Mouse (Mus musculus) liver, embryonic 14.5 days (tissue): ENCODE measurements around the gene Dhx38. TPM values are rescaled to one million over a fixed set of nuclear protein-coding genes. Genes with fewer than 3 reads are reported as not detected.
A peak's percentile ranks its signal among the peaks of the same experiment; 100 is the strongest.

Source experiments
- ATAC-seq: fragments of 200-750 bp; cut with Nextera tagmentation; 2 replicates; pipeline ENCODE4 v1.8.0; 2017; ENCODE audit warnings: moderate number of reproducible peaks, mild to moderate bottlenecking, moderate library complexity; ENCODE audit not compliant: insufficient read depth
- DNase-seq, 3 experiments: peaks; one replicate each; pipeline ENCODE4 v3.0.0-alpha.2; 2012 to 2013; ENCODE audit warnings: low read depth in 3 of 3, low spot score in 3 of 3
- H3K27ac ChIP-seq: fragments of 300-500 bp; sonication (generic); 2 replicates; pipeline ENCODE4 v1.5.1; 2014; ENCODE audit warnings: moderate library complexity, mild to moderate bottlenecking, control low read depth, inconsistent platforms
- H3K27me3 ChIP-seq: fragments of 300-500 bp; sonication (generic); 2 replicates; pipeline ENCODE4 v1.6.1; 2014; ENCODE audit warnings: mild to moderate bottlenecking, low read length, moderate library complexity; ENCODE audit not compliant: control insufficient read depth, insufficient read depth
- H3K36me3 ChIP-seq: fragments of 300-500 bp; sonication (generic); replicated peaks from 2 replicates; pipeline ENCODE4 v1.6.1; 2014; ENCODE audit warnings: low read depth; ENCODE audit not compliant: control insufficient read depth, insufficient read depth
- H3K4me1 ChIP-seq, 2 experiments: fragments of 200-500 bp in 1 of 2; fragments of 300-500 bp in 1 of 2; sonication (generic) in 1 of 2; replicated peaks; 2 replicates each; pipeline ENCODE4 v1.6.1; 2012 to 2014; ENCODE audit warnings: antibody characterized with exemption in 1 of 2, inconsistent platforms in 1 of 2, low read length in 1 of 2; ENCODE audit not compliant: control insufficient read depth in 2 of 2, insufficient read depth in 2 of 2
- H3K4me2 ChIP-seq: fragments of 300-500 bp; sonication (generic); 2 replicates; pipeline ENCODE4 v1.6.1; 2014; ENCODE audit warnings: low read depth, mild to moderate bottlenecking, control low read depth, moderate library complexity
- H3K4me3 ChIP-seq, 2 experiments: fragments of 200-500 bp in 1 of 2; fragments of 300-500 bp in 1 of 2; sonication (generic) in 1 of 2; 2 replicates each; pipeline ENCODE4 v1.5.1; 2012 to 2014; ENCODE audit warnings: low read depth in 2 of 2, low read length in 2 of 2, mild to moderate bottlenecking in 2 of 2, control low read depth in 1 of 2, inconsistent platforms in 1 of 2, moderate library complexity in 1 of 2; ENCODE audit not compliant: insufficient read depth in 1 of 2
- H3K9ac ChIP-seq: fragments of 300-500 bp; sonication (generic); replicated peaks from 2 replicates; pipeline ENCODE4 v1.6.1; 2014; ENCODE audit warnings: mild to moderate bottlenecking, control low read depth, moderate library complexity
- H3K9me3 ChIP-seq: fragments of 300-500 bp; sonication (generic); 2 replicates; pipeline ENCODE4 v1.6.1; 2016; ENCODE audit warnings: low read length, mixed read lengths; ENCODE audit not compliant: control insufficient read depth
- CTCF ChIP-seq: IDR thresholded peaks from 2 replicates; pipeline ENCODE4 v1.5.1; 2016; ENCODE audit warnings: antibody characterized with exemption, low read depth, control low read depth
- EP300 ChIP-seq: IDR thresholded peaks from 2 replicates; pipeline ENCODE4 v1.6.1; 2016; ENCODE audit warnings: antibody characterized with exemption, low read depth
- WGBS: fragments of 180-500 bp; shearing (Covaris S2); extraction: QIAGEN DNeasy Blood & Tissue Kit; methylation state at CpG from one replicate; pipeline ENCODE4 v1.1.7; 2014; ENCODE audit not compliant: insufficient replicate concordance; 5-methylcytosine and 5-hydroxymethylcytosine counted together
- polyA plus RNA-seq, 2 experiments: library from polyadenylated mRNA; depleted of rRNA in 1 of 2; stranded (reverse) in 1 of 2; unstranded in 1 of 2; fragments of >200 nt; fragmentation: Nextera tagmentation in 1 of 2; extraction: Ambion mirVana in 1 of 2; gene quantifications; 2 replicates each; pipeline versions ENCODE4 v1.2.1 to v1.2.3; 2012 to 2014

The Dhx38 gene
- polyA plus RNA-seq, 2 experiments = 8.2 to 8.6 TPM

DNA sequence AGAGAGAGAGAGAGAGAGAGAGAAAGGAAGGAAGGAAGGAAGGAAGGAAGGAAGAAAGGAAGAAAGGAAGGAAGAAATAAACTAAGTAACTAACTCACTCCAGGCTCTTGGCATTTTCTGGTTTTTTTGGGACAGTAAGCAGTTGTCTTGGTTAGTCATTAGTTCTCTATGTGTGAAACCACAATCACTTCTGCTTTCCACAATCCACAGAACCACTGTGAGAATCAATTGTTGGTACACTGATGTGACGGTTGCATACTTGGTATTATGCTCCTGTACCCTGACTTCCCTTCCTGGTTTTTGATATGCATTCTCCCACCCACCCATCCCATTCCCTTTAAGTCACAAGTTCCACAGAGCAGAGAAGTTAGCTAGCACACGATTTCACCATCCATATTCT lies 1.8 kb downstream of the Dhx38 start:
- no peaks in the 10 kb centered on the region for H3K27me3 ChIP-seq
- peaks cover 16 to 17% of the 10 kb centered on the region in 2 experiments for H3K4me1 ChIP-seq
- H3K4me3 ChIP-seq = peak overlapping the region in 1 of 2 experiments; percentile 98; a peak in 2 of 4 replicates
- ATAC-seq = no peak
- TF ChIP-seq CTCF (no peak), EP300 (no peak)
- DNase-seq = no peak
- no peak overlapping the region for H3K27ac ChIP-seq
- peaks cover 29% of the 10 kb centered on the region for H3K36me3 ChIP-seq
- no peaks in the 10 kb centered on the region for H3K9me3 ChIP-seq
- H3K9ac ChIP-seq = no peak overlapping the region
- peak overlapping the region; percentile 95 for H3K4me2 ChIP-seq
- WGBS = 29% methylated on average over 2 of the region's 2 CpGs

DNA sequence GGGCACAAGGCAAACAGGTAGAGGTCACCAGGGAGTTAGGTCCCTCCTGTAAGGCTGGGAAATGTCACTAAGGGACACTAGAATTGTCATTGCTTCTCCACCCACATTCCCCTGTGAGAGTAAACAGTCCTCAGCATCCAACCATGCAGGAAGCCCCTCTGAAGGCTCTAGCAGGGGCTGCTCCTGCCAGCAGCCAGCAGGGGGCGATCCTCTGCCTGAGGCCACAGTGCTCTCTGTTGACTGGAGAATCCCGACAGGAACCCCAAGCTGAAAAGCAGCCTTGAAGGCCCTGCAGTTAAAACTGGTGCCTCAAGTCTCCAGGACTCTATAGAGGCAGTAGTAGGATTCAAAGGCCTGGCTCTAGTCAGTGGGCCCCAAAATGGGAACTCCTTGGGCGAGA lies 14.0 kb downstream of the Dhx38 start:
- Histone ChIP-seq H3K4me3 (no peak overlapping the region), H3K36me3 (peaks cover 72% of the 10 kb centered on the region), H3K27me3 (no peaks in the 10 kb centered on the region), H3K27ac (no peak overlapping the region), H3K9ac (no peak overlapping the region), H3K9me3 (no peaks in the 10 kb centered on the region), H3K4me2 (no peak overlapping the region), H3K4me1 (no peaks in the 10 kb centered on the region)
- 34% methylated on average over 3 of the region's 3 CpGs for WGBS
- ATAC-seq = no peak
- DNase-seq = no peak
- TF ChIP-seq EP300 = no peak
- TF ChIP-seq CTCF = peak; percentile 81

DNA sequence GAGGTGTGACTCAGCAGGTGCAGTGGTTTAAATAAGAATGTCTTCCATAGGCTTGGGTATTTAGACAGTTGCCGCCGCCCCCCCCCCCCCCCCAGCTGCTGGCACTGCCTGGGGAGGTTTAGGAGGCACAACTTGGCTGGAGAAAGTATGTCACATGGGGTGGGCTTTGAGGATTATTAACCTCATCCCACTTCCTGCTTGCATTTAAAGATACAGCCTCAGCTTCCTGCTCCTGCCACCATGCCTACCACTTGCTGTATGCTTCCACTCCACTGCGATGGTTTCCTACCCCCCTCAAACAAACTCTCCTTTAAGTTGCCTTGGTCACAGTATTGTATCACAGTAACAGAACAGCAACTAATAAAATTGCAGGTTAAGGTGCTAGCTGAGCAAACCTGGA lies 21.6 kb downstream of the Dhx38 start:
- Histone ChIP-seq H3K9ac (no peak overlapping the region), H3K4me3 (no peak overlapping the region), H3K4me1 (no peaks in the 10 kb centered on the region), H3K27me3 (no peaks in the 10 kb centered on the region), H3K27ac (no peak overlapping the region), H3K9me3 (no peaks in the 10 kb centered on the region), H3K36me3 (peaks cover 12% of the 10 kb centered on the region), H3K4me2 (no peak overlapping the region)
- TF ChIP-seq CTCF = no peak
- ATAC-seq = no peak
- DNase-seq = no peak
- 18% methylated on average over 3 of the region's 3 CpGs for WGBS

DNA sequence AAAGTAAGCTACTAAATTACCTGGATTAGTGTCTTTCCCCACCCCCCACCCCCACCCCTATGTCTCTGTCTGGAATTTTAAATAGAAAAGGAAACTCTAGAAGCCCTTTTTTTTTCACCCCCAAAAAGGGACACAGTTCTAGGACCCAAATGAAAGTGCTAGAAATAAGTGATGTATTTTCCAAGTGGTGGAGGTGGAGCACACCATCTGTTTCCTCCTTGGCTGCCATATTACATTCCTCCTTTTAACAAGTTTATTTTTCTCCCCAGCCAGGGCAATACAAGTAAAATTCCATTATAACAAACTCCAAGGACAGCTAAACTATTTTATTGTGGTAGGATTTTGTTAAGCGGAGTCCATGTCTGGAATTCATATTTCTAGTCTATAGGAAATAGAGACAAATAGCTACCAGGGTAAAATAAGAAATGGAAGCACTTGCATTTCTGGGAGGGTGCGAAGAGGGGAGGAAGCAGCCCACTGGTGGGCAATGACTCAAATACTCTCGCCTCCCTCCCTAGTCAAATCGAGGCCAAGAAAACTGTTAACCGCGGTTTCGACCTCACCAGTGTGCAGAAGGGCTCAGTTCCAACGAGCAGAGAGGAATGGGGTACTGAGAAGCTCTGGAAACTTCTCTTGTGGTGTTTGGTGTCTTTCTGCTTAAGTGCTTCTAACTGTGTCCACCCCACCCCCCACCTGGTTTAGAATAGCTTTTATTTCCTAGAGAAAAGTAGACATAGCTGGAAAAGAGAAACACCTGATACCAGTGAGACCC lies 22.7 kb downstream of the Dhx38 start:
- 65% methylated on average over 8 of the region's 8 CpGs for WGBS

DNA sequence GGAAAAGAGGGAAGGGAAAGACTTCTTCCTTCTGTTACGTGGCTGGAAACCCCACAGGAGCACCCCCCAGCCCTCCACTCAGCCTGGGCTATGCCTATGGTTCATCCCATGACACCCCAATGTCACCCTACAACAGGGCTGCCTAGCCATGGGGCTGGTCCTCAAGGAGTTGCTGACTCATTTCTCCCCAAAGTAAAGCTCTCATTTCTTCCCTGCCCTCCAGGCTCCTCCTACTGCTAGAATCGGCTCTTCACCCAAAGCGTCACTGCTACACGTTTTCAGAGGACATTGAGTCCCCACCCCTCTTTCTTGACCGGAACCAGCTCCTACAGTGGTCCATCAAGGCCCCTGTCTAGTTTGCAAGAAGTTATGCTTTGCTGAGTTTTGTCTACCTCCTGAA lies 23.5 kb downstream of the Dhx38 start:
- 58% methylated on average over 5 of the region's 5 CpGs for WGBS
- DNase-seq (no peak), ATAC-seq (no peak)
- H3K9ac ChIP-seq = no peak overlapping the region
- no peaks in the 10 kb centered on the region for H3K27me3 ChIP-seq
- H3K9me3 ChIP-seq = no peaks in the 10 kb centered on the region
- no peak overlapping the region for H3K27ac ChIP-seq
- H3K4me1 ChIP-seq = no peaks in the 10 kb centered on the region
- TF ChIP-seq CTCF = no peak
- TF ChIP-seq EP300 = no peak
- H3K4me3 ChIP-seq = no peak overlapping the region
- H3K4me2 ChIP-seq = no peak overlapping the region
- H3K36me3 ChIP-seq = no peaks in the 10 kb centered on the region; the same call in 1 of the 2 replicates

More for the DNA sequence above, 22.7 kb downstream of the Dhx38 start:
- no peak overlapping the region for H3K9ac ChIP-seq
- H3K4me3 ChIP-seq = no peak overlapping the region
- DNase-seq = no peak
- H3K4me1 ChIP-seq = no peaks in the 10 kb centered on the region
- TF ChIP-seq CTCF = no peak
- TF ChIP-seq EP300 = no peak
- no peaks in the 10 kb centered on the region for H3K27me3 ChIP-seq
- H3K27ac ChIP-seq = no peak overlapping the region
- peaks cover 5% of the 10 kb centered on the region for H3K36me3 ChIP-seq
- H3K9me3 ChIP-seq = no peaks in the 10 kb centered on the region
- H3K4me2 ChIP-seq = no peak overlapping the region
- no peak for ATAC-seq
